Mouse (Mus musculus) olfactory bulb, adult 2 months (tissue): ENCODE data around the gene Rita1. TPM values are rescaled to one million over a fixed set of nuclear protein-coding genes. Genes with fewer than 3 reads are reported as not detected.

ENCODE experiments used
- H3K27ac ChIP-seq: fragments of 200-500 bp; 2 replicates; pipeline ENCODE4 v1.5.1; 2012; ENCODE audit warnings: low read depth, low read length; ENCODE audit not compliant: insufficient read depth
- H3K4me1 ChIP-seq: fragments of 200-500 bp; 2 replicates; pipeline ENCODE4 v1.6.1; 2012; ENCODE audit warnings: low read length; ENCODE audit not compliant: control insufficient read depth, insufficient read depth
- H3K4me3 ChIP-seq: fragments of 200-500 bp; 2 replicates; pipeline ENCODE4 v1.5.1; 2012; ENCODE audit warnings: mild to moderate bottlenecking, low read depth, low read length, moderate library complexity; ENCODE audit not compliant: insufficient read depth
- CTCF ChIP-seq: fragments of 200-500 bp; IDR thresholded peaks from 2 replicates; pipeline ENCODE4 v1.5.1; 2012; ENCODE audit warnings: low read depth, mild to moderate bottlenecking, low read length, moderate library complexity; ENCODE audit not compliant: insufficient read depth
- POLR2A ChIP-seq: fragments of 200-500 bp; IDR thresholded peaks from 2 replicates; pipeline ENCODE4 v1.6.1; 2012; ENCODE audit warnings: mild to moderate bottlenecking, low read depth, low read length, moderate library complexity; ENCODE audit not compliant: insufficient read depth
- WGBS: fragments of 180-500 bp; shearing (Covaris S2); methylation state at CpG from one replicate; pipeline ENCODE4 v1.1.7; 2018; 5-methylcytosine and 5-hydroxymethylcytosine counted together
- polyA plus RNA-seq: library from polyadenylated mRNA; stranded (reverse); fragments of >200 nt; gene quantifications from 2 replicates; pipeline ENCODE4 v1.2.4, GENCODE M21; 2012; ENCODE audit warnings: low replicate concordance; ENCODE audit not compliant: missing spikeins, insufficient read depth, insufficient read length

Gene Rita1
- polyA plus RNA-seq, 1 experiment: not detected

GRCm38 (mm10) chr5:120592141-120592540 is 20.2 kb downstream of the Rita1 start:
- TF ChIP-seq POLR2A (no peak), CTCF (no peak)
- H3K27ac ChIP-seq: no peak overlapping the region
- 77% methylated on average over 7 of the region's 7 CpGs for WGBS
- H3K4me3 ChIP-seq: no peak overlapping the region
- peaks cover 6% of the 10 kb centered on the region for H3K4me1 ChIP-seq

GRCm38 (mm10) chr5:120590356-120591010 is 21.9 kb downstream of the Rita1 start:
- Histone ChIP-seq H3K4me1 (peaks cover 10% of the 10 kb centered on the region), H3K27ac (no peak overlapping the region), H3K4me3 (no peak overlapping the region)
- WGBS: 77% methylated on average over 16 of the region's 16 CpGs
- TF ChIP-seq POLR2A (no peak), CTCF (no peak)

GRCm38 (mm10) chr5:120588569-120589094 is 23.8 kb downstream of the Rita1 start, which contains the start of the genes Tpcn1 and Iqcd:
TSS of gene Tpcn1 (minus strand) at chr5:120588673.
TSS of gene Iqcd (plus strand) at chr5:120589016.
- Histone ChIP-seq H3K4me3 (peak within 1 kb of the TSS; percentile 58), H3K4me1 (peaks cover 17% of the 10 kb centered on the region), H3K27ac (peak within 1 kb of the TSS; percentile 32; the same call in 1 of the 2 replicates)
- under 1% methylated on average over 35 of the region's 35 CpGs for WGBS
- TF ChIP-seq POLR2A (peak; percentile 95), CTCF (no peak)

- H3K4me3 ChIP-seq: peak overlapping the region; percentile 58
- peak overlapping the region; percentile 32; the same call in 1 of the 2 replicates for H3K27ac ChIP-seq
- TF ChIP-seq POLR2A: no peak
- TF ChIP-seq CTCF: no peak
- H3K4me1 ChIP-seq: peaks cover 17% of the 10 kb centered on the region
- under 1% methylated on average over 29 of the region's 29 CpGs for WGBS
These were observed 24.3 kb downstream of the Rita1 start for GRCm38 (mm10) chr5:120587940-120588568.

- TF ChIP-seq CTCF (no peak), POLR2A (no peak)
- Histone ChIP-seq H3K4me3 (peak overlapping the region; percentile 58), H3K27ac (no peak overlapping the region), H3K4me1 (peaks cover 17% of the 10 kb centered on the region)
- 8% methylated on average over 9 of the region's 9 CpGs for WGBS
These were observed 24.8 kb downstream of the Rita1 start for GRCm38 (mm10) chr5:120587616-120587926.

GRCm38 (mm10) chr5:120586741-120587615 is 25.4 kb downstream of the Rita1 start:
- Histone ChIP-seq H3K27ac (no peak overlapping the region), H3K4me3 (peak overlapping the region; percentile 58), H3K4me1 (peaks cover 17% of the 10 kb centered on the region)
- TF ChIP-seq POLR2A (no peak), CTCF (no peak)
- 4% methylated on average over 17 of the region's 17 CpGs for WGBS

GRCm38 (mm10) chr5:120584968-120585367 is 27.4 kb downstream of the Rita1 start:
- WGBS: 55% methylated on average over 15 of the region's 15 CpGs
- Histone ChIP-seq H3K27ac (no peak overlapping the region), H3K4me1 (peaks cover 21% of the 10 kb centered on the region), H3K4me3 (no peak overlapping the region)
- TF ChIP-seq CTCF (no peak), POLR2A (no peak)

- no peak for TF ChIP-seq CTCF
- TF ChIP-seq POLR2A: no peak
- Histone ChIP-seq H3K4me3 (no peak overlapping the region), H3K4me1 (peaks cover 31% of the 10 kb centered on the region), H3K27ac (no peak overlapping the region)
- 88% methylated on average over 4 of the region's 4 CpGs for WGBS
These were observed 28.9 kb downstream of the Rita1 start for GRCm38 (mm10) chr5:120583511-120583910.
